Mouse (Mus musculus) layer of hippocampus, adult 18-20 months (tissue): ENCODE measurements around the gene Zfp444. TPM values are rescaled to one million over a fixed set of nuclear protein-coding genes. Genes with fewer than 3 reads are reported as not detected.

ENCODE experiments used
- DNase-seq, 2 experiments: peaks; one replicate each; pipeline ENCODE4 v3.0.0; 2022; ENCODE audit warnings: low spot score in 2 of 2
- long read RNA-seq: library from polyadenylated mRNA; stranded (forward); transcript quantifications from one replicate; pipeline ENCODE4 v2.0.0, GENCODE M21; 2021
- total RNA-seq, 2 experiments: library from RNA; stranded (reverse); gene quantifications; 2 replicates each; pipeline ENCODE4 v1.2.3; 2021

Zfp444 gene
- total RNA-seq, result 10 to 100 TPM; 45.8 to 61.9 TPM
- long read RNA-seq, transcript Zfp444-203 (5 exons, 1,648 nt), result minor isoform, 11 of 42 reads
- long read RNA-seq, transcript Zfp444-201 (4 exons, 2,467 nt), result major isoform, 22 of 42 reads
- long read RNA-seq, partial matches to known transcripts, result 1 of 42 reads
- long read RNA-seq, other reads (novel, unspliced or antisense), result 8 of 42 reads

- peak; percentile 98 to 100 for DNase-seq
These were observed at the start of gene Zfp444 for GRCm38 (mm10) chr7:6172006-6172649. Zfp444 (plus strand) TSS chr7:6172226.

- DNase-seq, result peak; percentile 77 to 93
These were observed 45.2 kb upstream of the Zfp444 start for GRCm38 (mm10) chr7:6126690-6127448.

GRCm38 (mm10) chr7:6130346-6130745 lies 41.7 kb upstream of the Zfp444 start:
- DNase-seq, result no peak

GRCm38 (mm10) chr7:6132646-6133045 lies 39.4 kb upstream of the Zfp444 start:
- no peak for DNase-seq

- DNase-seq, result no peak
These were observed 35.5 kb upstream of the Zfp444 start for GRCm38 (mm10) chr7:6136497-6136896.

- DNase-seq, result no peak
These were observed 32.7 kb upstream of the Zfp444 start for GRCm38 (mm10) chr7:6139295-6139694.

- DNase-seq, result no peak
These were observed 28.0 kb upstream of the Zfp444 start for GRCm38 (mm10) chr7:6143991-6144531.

GRCm38 (mm10) chr7:6145423-6146188 lies 26.4 kb upstream of the Zfp444 start:
- DNase-seq, result no peak

- DNase-seq, result no peak
These were observed 25.6 kb upstream of the Zfp444 start for GRCm38 (mm10) chr7:6146194-6146981.

GRCm38 (mm10) chr7:6146982-6147325 lies 25.1 kb upstream of the Zfp444 start:
- DNase-seq, result no peak

- DNase-seq, result no peak
These were observed 24.3 kb upstream of the Zfp444 start for GRCm38 (mm10) chr7:6147688-6148087.

- DNase-seq, result no peak
These were observed 20.8 kb upstream of the Zfp444 start for GRCm38 (mm10) chr7:6151266-6151665.

GRCm38 (mm10) chr7:6152036-6152435 lies 20.0 kb upstream of the Zfp444 start:
- DNase-seq, result no peak

GRCm38 (mm10) chr7:6153131-6153530 lies 18.9 kb upstream of the Zfp444 start:
- no peak for DNase-seq

GRCm38 (mm10) chr7:6154164-6154563 lies 17.9 kb upstream of the Zfp444 start:
- DNase-seq, result no peak

GRCm38 (mm10) chr7:6155031-6155872 lies 16.8 kb upstream of the Zfp444 start:
- DNase-seq, result peak; percentile 61 to 88

GRCm38 (mm10) chr7:6155901-6156411 lies 16.1 kb upstream of the Zfp444 start, which contains the start of gene Zfp787:
Zfp787 (minus strand) TSS chr7:6155997.
- DNase-seq, result peak; percentile 96 to 97

- no peak for DNase-seq
These were observed 15.0 kb upstream of the Zfp444 start for GRCm38 (mm10) chr7:6156901-6157472.

- no peak for DNase-seq
These were observed 14.5 kb upstream of the Zfp444 start for GRCm38 (mm10) chr7:6157479-6157878.
